Mouse (Mus musculus) cerebellum, postnatal 4 days (tissue): Measurements from ENCODE around the gene Tmprss3.

Experiments
- DNase-seq, 2 experiments: peaks; one replicate each; pipeline ENCODE4 v3.0.0; 2022; ENCODE audit warnings: low spot score in 2 of 2, mixed read lengths in 1 of 2

Gene Tmprss3

GRCm38 (mm10) chr17:31195207-31195606 is 3.6 kb downstream of the Tmprss3 start:
- no peak for DNase-seq

GRCm38 (mm10) chr17:31193360-31193759 is 5.4 kb downstream of the Tmprss3 start:
- DNase-seq = no peak

GRCm38 (mm10) chr17:31192663-31193062 is 6.1 kb downstream of the Tmprss3 start:
- DNase-seq = no peak

GRCm38 (mm10) chr17:31191825-31192224 is 7.0 kb downstream of the Tmprss3 start:
- DNase-seq = no peak

GRCm38 (mm10) chr17:31187370-31187769 is 11.4 kb downstream of the Tmprss3 start:
- peak; percentile 56 to 73 for DNase-seq

- DNase-seq = no peak
These were observed 14.3 kb downstream of the Tmprss3 start for GRCm38 (mm10) chr17:31184269-31184990.

- no peak for DNase-seq
These were observed 15.4 kb downstream of the Tmprss3 start for GRCm38 (mm10) chr17:31183180-31183974.

GRCm38 (mm10) chr17:31181490-31181889 is 17.3 kb downstream of the Tmprss3 start:
- DNase-seq = no peak

GRCm38 (mm10) chr17:31176321-31176720 is 22.5 kb downstream of the Tmprss3 start:
- no peak for DNase-seq

- no peak for DNase-seq
These were observed 29.0 kb downstream of the Tmprss3 start for GRCm38 (mm10) chr17:31169796-31170195.

- DNase-seq = no peak
These were observed 33.6 kb downstream of the Tmprss3 start, which contains the start of gene Tff1 for GRCm38 (mm10) chr17:31165127-31165526. Gene Tff1 (minus strand): TSS chr17:31165277.

- DNase-seq = no peak
These were observed 35.0 kb downstream of the Tmprss3 start for GRCm38 (mm10) chr17:31163821-31164220.

- no peak for DNase-seq
These were observed 36.2 kb downstream of the Tmprss3 start for GRCm38 (mm10) chr17:31162607-31163006.

GRCm38 (mm10) chr17:31160291-31160690 is 38.5 kb downstream of the Tmprss3 start:
- no peak for DNase-seq

- no peak for DNase-seq
These were observed 40.9 kb downstream of the Tmprss3 start for GRCm38 (mm10) chr17:31157921-31158320.

GRCm38 (mm10) chr17:31153785-31154184 is 45.0 kb downstream of the Tmprss3 start:
- no peak for DNase-seq

GRCm38 (mm10) chr17:31152966-31153499 is 45.7 kb downstream of the Tmprss3 start:
- no peak for DNase-seq

- no peak for DNase-seq
These were observed 46.3 kb downstream of the Tmprss3 start for GRCm38 (mm10) chr17:31152512-31152911.

- DNase-seq = no peak
These were observed 52.8 kb downstream of the Tmprss3 start for GRCm38 (mm10) chr17:31145998-31146397.

GRCm38 (mm10) chr17:31144040-31145037 is 54.4 kb downstream of the Tmprss3 start, which contains the start of gene Tff2:
Gene Tff2 (minus strand): TSS chr17:31144282.
- no peak for DNase-seq

- no peak for DNase-seq
These were observed 56.7 kb downstream of the Tmprss3 start for GRCm38 (mm10) chr17:31142116-31142515.
